Comparison of ENCODE assay signal across 24 mouse cellular contexts in genomic region chr9:109964761-109965160, GRCm38 (mm10). TPM values are rescaled to one million over a fixed set of nuclear protein-coding genes. Genes with fewer than 3 reads are reported as not detected.
DNase-seq lines count a peak whose midpoint lies in the region; ATAC-seq and TF ChIP-seq lines count a peak whose summit lies in the region.
"Had no signal": no experiment of that assay in that cellular context is flagged by ENCODE, and none has a peak within 500 bp of the region (broad histone marks: within the 10 kb centered on the region; RNA-seq: fewer than 3 reads in every experiment).

No protein-coding gene starts in this region.

- TF ChIP-seq CTCF in liver, adult 2 months (IDR thresholded peaks at IDR 0.05; ENCODE audit: low read depth, low read length), result no peak

- no peak overlapping the region for H3K27ac ChIP-seq in kidney, embryonic 15.5 days
- H3K27ac ChIP-seq in liver, adult 2 months (replicated peaks; ENCODE audit: insufficient read depth, low read depth, low read length), result no peak overlapping the region; the same call in 1 of the 2 replicates
- no peak overlapping the region for H3K27ac ChIP-seq in liver, embryonic 11.5 days (ENCODE audit: low read depth, low read length)
- H3K27ac ChIP-seq: embryonic facial prominence, embryonic 13.5 days; embryonic facial prominence, embryonic 15.5 days; forebrain, embryonic 10.5 days; forebrain, embryonic 12.5 days had no signal

- no peak for ATAC-seq in kidney, embryonic 15.5 days (replicated peaks; ENCODE audit: low FRiP score)
- no peak for ATAC-seq in liver, embryonic 11.5 days (replicated peaks; ENCODE audit: low FRiP score)
- ATAC-seq: forebrain, embryonic 14.5 days had no signal

- no peaks in the 10 kb centered on the region for H3K9me3 ChIP-seq in kidney, embryonic 15.5 days (replicated peaks)
- no peaks in the 10 kb centered on the region for H3K9me3 ChIP-seq in liver, embryonic 11.5 days (ENCODE audit: control insufficient read depth, low read length)
- H3K9me3 ChIP-seq: embryonic facial prominence, embryonic 13.5 days; embryonic facial prominence, embryonic 15.5 days; forebrain, embryonic 10.5 days; forebrain, embryonic 12.5 days had no signal

- peak; percentile 30 for DNase-seq in heart, adult 11 months
- no peak for DNase-seq in heart, postnatal 14 days
- DNase-seq in kidney, adult 9 months, result peak; percentile 54
- DNase-seq in liver, adult 2 months (ENCODE audit: extremely low read depth, low read depth, low spot score), result peak; percentile 59
- no peak for DNase-seq in liver, embryonic 11.5 days (ENCODE audit: low spot score)
- peak; percentile 15 for DNase-seq in yolk sac, embryonic 10.5 days (ENCODE audit: low spot score)
- DNase-seq in spleen, adult 18-20 months, result no peak
- DNase-seq: adrenal gland, adult 2 months; adrenal gland, postnatal 10 days; adrenal gland, postnatal 25 days; cerebellum, adult 11 months; cerebellum, adult 18-20 months; cerebellum, adult 8-10 months; cerebellum, adult 9-11 months; cerebellum, postnatal 14 days; cerebellum, postnatal 36 days; embryo, embryonic 11 days had no signal

- H3K4me1 ChIP-seq in kidney, embryonic 15.5 days, result peaks cover 10% of the 10 kb centered on the region
- H3K4me1 ChIP-seq in liver, adult 2 months (ENCODE audit: control insufficient read depth, insufficient read depth, low read length), result peaks cover 7% of the 10 kb centered on the region; the same call in 1 of the 2 replicates
- no peaks in the 10 kb centered on the region for H3K4me1 ChIP-seq in liver, embryonic 11.5 days (replicated peaks; ENCODE audit: control insufficient read depth, insufficient read depth, low read length)
- H3K4me1 ChIP-seq: embryonic facial prominence, embryonic 15.5 days had no signal

- H3K79me2 ChIP-seq in liver, adult 2 months (ENCODE audit: control insufficient read depth, insufficient read depth, low read length), result peaks cover under 1% of the 10 kb centered on the region; the same call in 1 of the 2 replicates

- H3K9ac ChIP-seq in kidney, embryonic 15.5 days, result no peak overlapping the region
- H3K9ac ChIP-seq in liver, adult 2 months (ENCODE audit: low read depth, low read length), result no peak overlapping the region
- H3K9ac ChIP-seq in liver, embryonic 11.5 days (ENCODE audit: low read depth, low read length), result no peak overlapping the region
- H3K9ac ChIP-seq: embryonic facial prominence, embryonic 13.5 days; embryonic facial prominence, embryonic 15.5 days; forebrain, embryonic 12.5 days had no signal

- no peak overlapping the region for H3K4me3 ChIP-seq in kidney, embryonic 15.5 days (replicated peaks)
- H3K4me3 ChIP-seq in liver, adult 2 months (ENCODE audit: insufficient read depth, low read depth, low read length), result no peak overlapping the region
- no peak overlapping the region for H3K4me3 ChIP-seq in liver, embryonic 11.5 days (ENCODE audit: low read depth, low read length)
- H3K4me3 ChIP-seq: embryonic facial prominence, embryonic 13.5 days; embryonic facial prominence, embryonic 15.5 days; erythroblast, embryonic 14.5 days; forebrain, embryonic 10.5 days; forebrain, embryonic 12.5 days had no signal

- intact Hi-C loops in heart, postnatal 14 days (cut with DNase I), result no loop called here

- H3K36me3 ChIP-seq in kidney, embryonic 15.5 days, result no peaks in the 10 kb centered on the region
- H3K36me3 ChIP-seq in liver, adult 2 months (ENCODE audit: control insufficient read depth, insufficient read depth, low read length), result no peaks in the 10 kb centered on the region
- H3K36me3 ChIP-seq in liver, embryonic 11.5 days (ENCODE audit: control insufficient read depth, insufficient read depth, low read length), result no peaks in the 10 kb centered on the region
- H3K36me3 ChIP-seq: embryonic facial prominence, embryonic 13.5 days; embryonic facial prominence, embryonic 15.5 days; forebrain, embryonic 10.5 days; forebrain, embryonic 12.5 days had no signal

- H3K4me2 ChIP-seq in kidney, embryonic 15.5 days, result no peak overlapping the region
- H3K4me2 ChIP-seq in liver, embryonic 11.5 days, result no peak overlapping the region
- H3K4me2 ChIP-seq: embryonic facial prominence, embryonic 13.5 days; embryonic facial prominence, embryonic 15.5 days; forebrain, embryonic 12.5 days had no signal

- TF ChIP-seq POLR2A in liver, adult 2 months (IDR thresholded peaks at IDR 0.05; ENCODE audit: extremely low read depth, insufficient read depth, low read length), result no peak

- H3K27me3 ChIP-seq in kidney, embryonic 15.5 days, result no peaks in the 10 kb centered on the region
- no peaks in the 10 kb centered on the region for H3K27me3 ChIP-seq in liver, adult 2 months (ENCODE audit: control insufficient read depth, insufficient read depth, low read length)
- no peaks in the 10 kb centered on the region for H3K27me3 ChIP-seq in liver, embryonic 11.5 days (replicated peaks; ENCODE audit: control insufficient read depth, insufficient read depth, low read length)
- H3K27me3 ChIP-seq: embryonic facial prominence, embryonic 13.5 days; embryonic facial prominence, embryonic 15.5 days; forebrain, embryonic 12.5 days had no signal

RNA-seq across cellular contexts. Expression of gene Map4, which starts 33.5 kb away (rescaled TPM):
- total RNA-seq in heart, postnatal 14 days (2021), result 100 to 1,000 TPM; 252 to 276 TPM
- polyA plus RNA-seq in kidney, embryonic 15.5 days (2015; fragmentation: Nextera tagmentation; extraction: Ambion mirVana), result 56.2 and 62.0 TPM in 2 replicates
- total RNA-seq in liver, adult 2 months (2014; rRNA removed), result 16.8 and 19.3 TPM in 2 replicates
- polyA plus RNA-seq in liver, adult 2 months (2012; rRNA removed), result 43.2 and 50.9 TPM in 2 replicates
- 30.4 and 33.0 TPM in 2 replicates for polyA plus RNA-seq in liver, embryonic 11.5 days (2014; fragmentation: Nextera tagmentation; extraction: Ambion mirVana)

Comparison
In these comparisons a context has a peak if more than half of its experiments do, and no peak if none do; other contexts are left out.
1. DNase-seq: peak in heart, adult 11 months (single experiment), kidney, adult 9 months (single experiment), liver, adult 2 months (single experiment) and yolk sac, embryonic 10.5 days (single experiment); none in heart, postnatal 14 days (0 of 2), liver, embryonic 11.5 days (single experiment) and spleen, adult 18-20 months (0 of 2).